Comparison of ENCODE assay signal across 6 mouse cellular contexts in the genomic region with DNA sequence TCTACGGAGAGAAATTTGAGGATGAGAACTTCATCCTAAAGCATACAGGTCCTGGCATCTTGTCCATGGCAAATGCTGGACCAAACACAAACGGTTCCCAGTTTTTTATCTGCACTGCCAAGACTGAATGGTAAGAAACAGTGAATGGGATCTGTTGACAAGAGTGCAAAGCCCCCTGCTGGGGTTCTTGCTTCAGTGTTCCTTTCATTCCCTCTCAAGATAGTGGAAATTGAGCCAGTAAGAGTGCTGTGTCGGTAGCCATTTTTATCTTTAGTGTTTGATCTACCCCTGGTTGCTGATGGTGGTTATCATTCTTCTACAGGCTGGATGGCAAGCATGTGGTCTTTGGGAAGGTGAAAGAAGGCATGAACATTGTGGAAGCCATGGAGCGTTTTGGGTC. TPM values are rescaled to one million over a fixed set of nuclear protein-coding genes. Genes with fewer than 3 reads are reported as not detected.
DNase-seq lines count a peak whose midpoint lies in the region; ATAC-seq and TF ChIP-seq lines count a peak whose summit lies in the region.
"Not testable (repeated sequence)": the region's sequence is repeated elsewhere in the genome, so short reads cannot be mapped to it uniquely, and the experiment has no call there.

No protein-coding gene starts in this region.

- in situ Hi-C loops in CH12.LX (cut with MboI; ENCODE audit: low pct_ligation_motif_present, low pct_unique_long_range_greater_than_20kb, low sequenced_read_pairs), result not testable (repeated sequence)

- ATAC-seq in liver, embryonic 12.5 days, result not testable (repeated sequence)

- TF ChIP-seq CTCF in CH12.LX (conservative IDR thresholded peaks at IDR 0.05 in 1 of 2, IDR thresholded peaks at IDR 0.05 in 1 of 2; ENCODE audit: low read depth in 2 of 2, low read length in 2 of 2); MEL (IDR thresholded peaks at IDR 0.05 in 2 of 3, conservative IDR thresholded peaks at IDR 0.05 in 1 of 3; ENCODE audit: control insufficient read depth in 1 of 3, insufficient read depth in 1 of 3, low read depth in 2 of 3, low read length in 3 of 3, poor library complexity in 1 of 3, severe bottlenecking in 1 of 3): not testable (repeated sequence)

- H3K9ac ChIP-seq in CH12.LX (ENCODE audit: insufficient read depth, low read depth); MEL (ENCODE audit: control insufficient read depth, low read depth, low read length, poor library complexity, severe bottlenecking); liver, embryonic 12.5 days: not testable (repeated sequence)

- 50% methylated on average over 4 of the region's 4 CpGs for WGBS in liver, embryonic 12.5 days (ENCODE audit: insufficient replicate concordance)

- H3K79me2 ChIP-seq in CH12.LX (replicated peaks; ENCODE audit: control insufficient read depth, extremely low read depth, insufficient read depth, poor library complexity, severe bottlenecking), result peaks cover 34% of the 10 kb centered on the region
- peaks cover 33% of the 10 kb centered on the region for H3K79me2 ChIP-seq in MEL (ENCODE audit: control insufficient read depth, insufficient read depth, low read length, poor library complexity)
- peaks cover 31% of the 10 kb centered on the region for H3K79me2 ChIP-seq in myocyte (ENCODE audit: control insufficient read depth, insufficient read depth)

- TF ChIP-seq RAD21 in CH12.LX (IDR thresholded peaks at IDR 0.05; ENCODE audit: low read depth, low read length); MEL (IDR thresholded peaks at IDR 0.05; ENCODE audit: low read depth, low read length): not testable (repeated sequence)

- not testable (repeated sequence) for H3K9me3 ChIP-seq in CH12.LX (replicated peaks; ENCODE audit: low read length); MEL (replicated peaks; ENCODE audit: insufficient read depth, low read length); liver, embryonic 12.5 days (replicated peaks)

- not testable (repeated sequence) for H3ac ChIP-seq in myocyte (ENCODE audit: control insufficient read depth, insufficient read length)

- not testable (repeated sequence) for H3K27ac ChIP-seq in CH12.LX (ENCODE audit: insufficient read depth, low read depth)
- H3K27ac ChIP-seq in MEL (ENCODE audit: control insufficient read depth, low read depth, low read length), result peak overlapping the region; percentile 12; the same call in 1 of the 2 replicates
- H3K27ac ChIP-seq in liver, embryonic 12.5 days, result peak overlapping the region; percentile 61; the same call in 1 of the 2 replicates

- dilution Hi-C loops in CH12.LX (cut with MboI; ENCODE audit: extremely low pct_ligation_motif_present, extremely low pct_unique_long_range_greater_than_20kb, low sequenced_read_pairs), result not testable (repeated sequence)

- TF ChIP-seq POLR2A in CH12.LX (IDR thresholded peaks at IDR 0.05; ENCODE audit: low read depth, low read length); MEL (IDR thresholded peaks at IDR 0.05; ENCODE audit: control insufficient read depth in 1 of 2, insufficient read depth in 1 of 2, low read depth in 1 of 2, low read length in 2 of 2, poor library complexity in 1 of 2); myocyte (IDR thresholded peaks at IDR 0.05; ENCODE audit: insufficient read length, low read depth): not testable (repeated sequence)

- TF ChIP-seq EP300 in CH12.LX (IDR thresholded peaks at IDR 0.05; ENCODE audit: low read length); MEL (IDR thresholded peaks at IDR 0.05; ENCODE audit: low read depth in 1 of 2, low read length in 2 of 2): not testable (repeated sequence)

- not testable (repeated sequence) for H3K27me3 ChIP-seq in CH12.LX (replicated peaks); MEL (ENCODE audit: control insufficient read depth in 1 of 2, insufficient read depth in 2 of 2, low read length in 2 of 2); liver, embryonic 12.5 days (replicated peaks); myocyte (ENCODE audit: control insufficient read depth, insufficient read depth, insufficient read length)

- H3K4me3 ChIP-seq in CH12.LX (replicated peaks in 1 of 3; ENCODE audit: low read depth in 2 of 3, low read length in 2 of 3, poor library complexity in 1 of 3); MEL (ENCODE audit: control insufficient read depth in 1 of 2, insufficient read depth in 1 of 2, low read depth in 2 of 2, low read length in 2 of 2); liver, embryonic 12.5 days; myocyte: not testable (repeated sequence)

- H3K4me1 ChIP-seq in CH12.LX (ENCODE audit: control insufficient read depth in 1 of 2, insufficient read depth in 2 of 2) (peaks cover 5 to 32% of the 10 kb centered on the region in 2 experiments; a peak in 3 of 4 replicates), MEL (ENCODE audit: control insufficient read depth in 1 of 2, insufficient read depth in 2 of 2, low read length in 2 of 2) (peaks cover 9 to 13% of the 10 kb centered on the region in 2 experiments)
- H3K4me1 ChIP-seq in liver, embryonic 12.5 days, result peaks cover 44% of the 10 kb centered on the region

- H3K36me3 ChIP-seq in CH12.LX (replicated peaks in 1 of 2; ENCODE audit: control insufficient read depth in 1 of 2, insufficient read depth in 1 of 2, low read length in 1 of 2) (peaks cover 31 to 44% of the 10 kb centered on the region in 2 experiments), MEL (ENCODE audit: control insufficient read depth in 1 of 2, insufficient read depth in 2 of 2, low read length in 2 of 2) (peaks cover 25 to 32% of the 10 kb centered on the region in 2 experiments), myocyte (ENCODE audit: control insufficient read depth, insufficient read depth) (peaks cover 37% of the 10 kb centered on the region)
- peaks cover 73% of the 10 kb centered on the region for H3K36me3 ChIP-seq in liver, embryonic 12.5 days

- H3K4me2 ChIP-seq in CH12.LX (ENCODE audit: insufficient read depth, low read depth, poor library complexity, severe bottlenecking) (peak overlapping the region; percentile 82; the same call in 1 of the 2 replicates), myocyte (ENCODE audit: low read depth) (peak overlapping the region; percentile 97)
- H3K4me2 ChIP-seq in liver, embryonic 12.5 days, result not testable (repeated sequence)

- DNase-seq in 3T3-L1 (ENCODE audit: low read depth, low spot score), result peak; percentile 31
- not testable (repeated sequence) for DNase-seq in CH12.LX (ENCODE audit: extremely low read depth)
- peak; percentile 56 for DNase-seq in MEL (ENCODE audit: low read depth, low spot score)
- DNase-seq in ZHBTc4 (ENCODE audit: low read depth, low spot score), result peak; percentile 65

TF ChIP-seq in MEL, 35 proteins besides CTCF, POLR2A, EP300 and RAD21:
- TF ChIP-seq TAL1 (IDR thresholded peaks at IDR 0.05; ENCODE audit: low read length), result peak; percentile 12; the same call in 1 of the 2 replicates
- TF ChIP-seq TBP (IDR thresholded peaks at IDR 0.05; ENCODE audit: low read depth, low read length), result 0 out of 2 replicates have a peak, but pooled peaks have one; percentile 12

RNA-seq across cellular contexts. Expression of a gene that starts 3.9 kb away (rescaled TPM):
- 8,867 and 10,240 TPM in 2 replicates for total RNA-seq in CH12.LX (2012; rRNA removed)
- total RNA-seq in CH12.LX (2014; rRNA removed), result 9,428 and 9,904 TPM in 2 replicates
- polyA plus RNA-seq in CH12.LX (2012; ENCODE audit: insufficient read length, low read depth), result 5,045 and 5,764 TPM in 2 replicates
- 7,288 and 8,303 TPM in 2 replicates for total RNA-seq in MEL (2012; rRNA removed)
- polyA plus RNA-seq in MEL (2012; ENCODE audit: insufficient read depth in 1 of 2, insufficient read length in 2 of 2, low read depth in 1 of 2, low replicate concordance in 2 of 2, missing spikeins in 1 of 2), result 1,000 to 10,000 TPM in 1 of 2 experiments, not detected in 1; 3,662 TPM
- polyA plus RNA-seq in liver, embryonic 12.5 days (2016; fragmentation: Nextera tagmentation; extraction: Ambion mirVana), result 3,798 and 3,900 TPM in 2 replicates
- 3,065 TPM for polyA plus RNA-seq in myocyte (2012; fragmentation: generic; extraction: Trizol)

RNA-seq across cellular contexts. Expression of a gene that starts 25.1 kb away (rescaled TPM):
- 51.4 and 73.2 TPM in 2 replicates for total RNA-seq in CH12.LX (2012; rRNA removed)
- 37.8 and 46.6 TPM in 2 replicates for total RNA-seq in CH12.LX (2014; rRNA removed)
- polyA plus RNA-seq in CH12.LX (2012; ENCODE audit: insufficient read length, low read depth), result 63.7 and 67.6 TPM in 2 replicates
- total RNA-seq in MEL (2012; rRNA removed), result 70.6 and 97.2 TPM in 2 replicates
- polyA plus RNA-seq in MEL (2012; ENCODE audit: insufficient read depth in 1 of 2, insufficient read length in 2 of 2, low read depth in 1 of 2, low replicate concordance in 2 of 2, missing spikeins in 1 of 2), result 100 to 1,000 TPM in 1 of 2 experiments, not detected in 1; 159 TPM
- 121 and 125 TPM in 2 replicates for polyA plus RNA-seq in liver, embryonic 12.5 days (2016; fragmentation: Nextera tagmentation; extraction: Ambion mirVana)
- polyA plus RNA-seq in myocyte (2012; fragmentation: generic; extraction: Trizol), result 175 TPM

RNA-seq across cellular contexts. Expression of a gene that starts 30.3 kb away (rescaled TPM):
- total RNA-seq in CH12.LX (2012; rRNA removed) (33.1 and 46.3 TPM in 2 replicates), CH12.LX (2014; rRNA removed) (8.5 and 10.6 TPM in 2 replicates), MEL (2012; rRNA removed) (12.3 and 12.8 TPM in 2 replicates)
- polyA plus RNA-seq in CH12.LX (2012; ENCODE audit: insufficient read length, low read depth) (197 and 238 TPM in 2 replicates), MEL (2012; ENCODE audit: insufficient read depth in 1 of 2, insufficient read length in 2 of 2, low read depth in 1 of 2, low replicate concordance in 2 of 2, missing spikeins in 1 of 2) (10 to 100 TPM; 35.5 to 90.3 TPM), myocyte (2012; fragmentation: generic; extraction: Trizol) (37.1 TPM)
- 5.6 and 6.7 TPM in 2 replicates for polyA plus RNA-seq in liver, embryonic 12.5 days (2016; fragmentation: Nextera tagmentation; extraction: Ambion mirVana)

RNA-seq across cellular contexts. Expression of a gene that starts 56.6 kb away (rescaled TPM):
- total RNA-seq in CH12.LX (2012; rRNA removed) (19.3 and 29.7 TPM in 2 replicates), CH12.LX (2014; rRNA removed) (45.2 and 50.5 TPM in 2 replicates), MEL (2012; rRNA removed) (29.3 and 33.9 TPM in 2 replicates)
- polyA plus RNA-seq in CH12.LX (2012; ENCODE audit: insufficient read length, low read depth) (35.0 and 42.4 TPM in 2 replicates), MEL (2012; ENCODE audit: insufficient read depth in 1 of 2, insufficient read length in 2 of 2, low read depth in 1 of 2, low replicate concordance in 2 of 2, missing spikeins in 1 of 2) (10 to 100 TPM; 23.1 to 32.7 TPM), myocyte (2012; fragmentation: generic; extraction: Trizol) (33.2 TPM)
- polyA plus RNA-seq in liver, embryonic 12.5 days (2016; fragmentation: Nextera tagmentation; extraction: Ambion mirVana), result 11.2 and 11.6 TPM in 2 replicates
